Mouse (Mus musculus) MEL (cell line): ENCODE measurements at regions not wholly inside any gene's neighbourhood (a gene's known extent, or its start where the extent isn't known, plus 50 kb on each side); places are given as distances from the start of the nearest gene placed in this dataset.

Experiments
- DNase-seq: peaks from one replicate; pipeline ENCODE4 v3.0.0; 2011; ENCODE audit warnings: low read depth, low spot score
- H3K27ac ChIP-seq: 2 replicates; pipeline ENCODE4 v1.5.1; 2012; ENCODE audit warnings: low read depth, mild to moderate bottlenecking, control low read depth, low read length, moderate library complexity; ENCODE audit not compliant: control insufficient read depth
- H3K27me3 ChIP-seq, 2 experiments: fragments of 150-350 bp in 1 of 2; sonication (generic) in 1 of 2; 2 replicates each; pipeline ENCODE4 v1.6.1; 2012; ENCODE audit warnings: low read length in 2 of 2, mild to moderate bottlenecking in 2 of 2, improper control_type of control experiment in 1 of 2, moderate library complexity in 1 of 2; ENCODE audit not compliant: insufficient read depth in 2 of 2, control insufficient read depth in 1 of 2
- H3K36me3 ChIP-seq, 2 experiments: 2 replicates each; pipeline ENCODE4 v1.6.1; 2012 to 2014; ENCODE audit warnings: low read length in 2 of 2, improper control_type of control experiment in 1 of 2, inconsistent platforms in 1 of 2, mild to moderate bottlenecking in 1 of 2; ENCODE audit not compliant: insufficient read depth in 2 of 2, control insufficient read depth in 1 of 2
- H3K4me1 ChIP-seq, 2 experiments: fragments of 150-350 bp in 1 of 2; sonication (generic) in 1 of 2; 2 replicates each; pipeline ENCODE4 v1.6.1; 2012; ENCODE audit warnings: low read length in 2 of 2, improper control_type of control experiment in 1 of 2, mild to moderate bottlenecking in 1 of 2; ENCODE audit not compliant: insufficient read depth in 2 of 2, control insufficient read depth in 1 of 2
- H3K4me3 ChIP-seq, 2 experiments: fragments of 150-350 bp in 1 of 2; sonication (generic) in 1 of 2; 2 replicates each; pipeline ENCODE4 v1.5.1; 2012; ENCODE audit warnings: low read depth in 2 of 2, low read length in 2 of 2, mild to moderate bottlenecking in 2 of 2, moderate library complexity in 2 of 2, control low read depth in 1 of 2, improper control_type of control experiment in 1 of 2; ENCODE audit not compliant: control insufficient read depth in 1 of 2, insufficient read depth in 1 of 2
- H3K79me2 ChIP-seq: 2 replicates; pipeline ENCODE4 v1.6.1; 2012; ENCODE audit warnings: mild to moderate bottlenecking, low read length, moderate library complexity; ENCODE audit not compliant: control insufficient read depth, poor library complexity, insufficient read depth
- H3K9ac ChIP-seq: 2 replicates; pipeline ENCODE4 v1.6.1; 2012; ENCODE audit warnings: low read depth, mild to moderate bottlenecking, control low read depth, low read length, moderate library complexity; ENCODE audit not compliant: control insufficient read depth, poor library complexity, severe bottlenecking
- H3K9me3 ChIP-seq: fragments of 150-350 bp; sonication (generic); replicated peaks from 2 replicates; pipeline ENCODE4 v1.6.1; 2012; ENCODE audit warnings: mild to moderate bottlenecking, low read length, improper control_type of control experiment, moderate library complexity; ENCODE audit not compliant: insufficient read depth
- BHLHE40 ChIP-seq: IDR thresholded peaks from 2 replicates; pipeline ENCODE4 v1.6.1; 2012; ENCODE audit warnings: low read depth, mild to moderate bottlenecking, inconsistent platforms, low read length, improper control_type of control experiment, borderline replicate concordance
- CHD2 ChIP-seq: IDR thresholded peaks from 2 replicates; pipeline ENCODE4 v1.6.1; 2011; ENCODE audit warnings: low read length, improper control_type of control experiment
- ELF1 ChIP-seq: IDR thresholded peaks from 2 replicates; pipeline ENCODE4 v1.6.1; 2014; ENCODE audit warnings: low read depth, mild to moderate bottlenecking, inconsistent platforms, low read length, improper control_type of control experiment, moderate library complexity
- EP300 ChIP-seq, 2 experiments: IDR thresholded peaks; 2 replicates each; pipeline ENCODE4 v1.6.1; 2011; ENCODE audit warnings: improper control_type of control experiment in 2 of 2, low read length in 2 of 2, low read depth in 1 of 2, mild to moderate bottlenecking in 1 of 2
- GABPA ChIP-seq: IDR thresholded peaks from 2 replicates; pipeline ENCODE4 v1.6.1; 2012; ENCODE audit warnings: low read depth, mild to moderate bottlenecking, inconsistent platforms, low read length, improper control_type of control experiment, moderate library complexity
- GATA1 ChIP-seq: IDR thresholded peaks from 2 replicates; pipeline ENCODE4 v1.6.1; 2011; ENCODE audit warnings: low read depth, low read length, improper control_type of control experiment
- KAT2A ChIP-seq: conservative IDR thresholded peaks from 2 replicates; pipeline ENCODE4 v1.6.1; 2012; ENCODE audit warnings: low read depth, low read length, improper control_type of control experiment, inconsistent platforms
- MAFK ChIP-seq: IDR thresholded peaks from 2 replicates; pipeline ENCODE4 v1.6.1; 2011; ENCODE audit warnings: low read depth, mild to moderate bottlenecking, low read length, improper control_type of control experiment, borderline replicate concordance
- MAX ChIP-seq: IDR thresholded peaks from 2 replicates; pipeline ENCODE4 v1.6.1; 2011; ENCODE audit warnings: low read length, improper control_type of control experiment
- MAZ ChIP-seq: IDR thresholded peaks from 2 replicates; pipeline ENCODE4 v1.6.1; 2012; ENCODE audit warnings: low read depth, mild to moderate bottlenecking, inconsistent platforms, low read length, improper control_type of control experiment
- MEF2A ChIP-seq: IDR thresholded peaks from 2 replicates; pipeline ENCODE4 v1.6.1; 2014; ENCODE audit warnings: low read depth, mild to moderate bottlenecking, inconsistent platforms, low read length, improper control_type of control experiment; ENCODE audit not compliant: poor library complexity, insufficient replicate concordance, severe bottlenecking; ENCODE audit errors: extremely low read depth
- MXI1 ChIP-seq: IDR thresholded peaks from 2 replicates; pipeline ENCODE4 v1.6.1; 2011; ENCODE audit warnings: mild to moderate bottlenecking, low read depth, low read length, improper control_type of control experiment
- MYB ChIP-seq: IDR thresholded peaks from 2 replicates; pipeline ENCODE4 v1.6.1; 2011; ENCODE audit warnings: mild to moderate bottlenecking, low read depth, low read length, improper control_type of control experiment
- NRF1 ChIP-seq: IDR thresholded peaks from 2 replicates; pipeline ENCODE4 v1.6.1; 2014; ENCODE audit warnings: low read depth, mild to moderate bottlenecking, inconsistent platforms, low read length, improper control_type of control experiment, moderate library complexity; ENCODE audit not compliant: poor library complexity, insufficient read depth, severe bottlenecking
- POLR2A ChIP-seq, 2 experiments: IDR thresholded peaks; 2 replicates each; pipeline ENCODE4 v1.6.1; 2011 to 2012; ENCODE audit warnings: low read length in 2 of 2, mild to moderate bottlenecking in 2 of 2, control low read depth in 1 of 2, improper control_type of control experiment in 1 of 2, low read depth in 1 of 2, moderate library complexity in 1 of 2; ENCODE audit not compliant: control insufficient read depth in 1 of 2, insufficient read depth in 1 of 2, poor library complexity in 1 of 2
- POLR2AphosphoS2 ChIP-seq: IDR thresholded peaks from 2 replicates; pipeline ENCODE4 v1.6.1; 2011; ENCODE audit warnings: low read length, improper control_type of control experiment
- POLR2AphosphoS5 ChIP-seq: IDR thresholded peaks from 2 replicates; pipeline ENCODE4 v1.6.1; 2012; ENCODE audit warnings: low read depth, borderline replicate concordance, mild to moderate bottlenecking, inconsistent platforms, low read length, moderate library complexity, mixed read lengths
- RAD21 ChIP-seq: IDR thresholded peaks from 2 replicates; pipeline ENCODE4 v1.6.1; 2011; ENCODE audit warnings: mild to moderate bottlenecking, low read depth, low read length, improper control_type of control experiment
- SIN3A ChIP-seq: IDR thresholded peaks from 2 replicates; pipeline ENCODE4 v1.6.1; 2012; ENCODE audit warnings: low read length, improper control_type of control experiment, inconsistent platforms
- TAL1 ChIP-seq: IDR thresholded peaks from 2 replicates; pipeline ENCODE4 v1.6.1; 2012; ENCODE audit warnings: mild to moderate bottlenecking, inconsistent platforms, low read length, moderate library complexity, mixed read lengths
- TBP ChIP-seq: IDR thresholded peaks from 2 replicates; pipeline ENCODE4 v1.8.0; 2011; ENCODE audit warnings: low read depth, low read length, improper control_type of control experiment
- TCF12 ChIP-seq: IDR thresholded peaks from 2 replicates; pipeline ENCODE4 v1.6.1; 2014; ENCODE audit warnings: low read depth, mild to moderate bottlenecking, inconsistent platforms, low read length, improper control_type of control experiment, moderate library complexity
- UBTF ChIP-seq: IDR thresholded peaks from 2 replicates; pipeline ENCODE4 v1.6.1; 2012; ENCODE audit warnings: low read depth, mild to moderate bottlenecking, inconsistent platforms, low read length, improper control_type of control experiment, moderate library complexity, borderline replicate concordance; ENCODE audit not compliant: insufficient read depth
- USF1 ChIP-seq: IDR thresholded peaks from 2 replicates; pipeline ENCODE4 v1.6.1; 2014; ENCODE audit warnings: low read depth, mild to moderate bottlenecking, inconsistent platforms, low read length, improper control_type of control experiment, moderate library complexity
- USF2 ChIP-seq, 2 experiments: IDR thresholded peaks; 2 replicates each; pipeline ENCODE4 v1.6.1; 2011 to 2012; ENCODE audit warnings: improper control_type of control experiment in 2 of 2, low read length in 2 of 2, borderline replicate concordance in 1 of 2, inconsistent platforms in 1 of 2, low read depth in 1 of 2, mild to moderate bottlenecking in 1 of 2; ENCODE audit not compliant: insufficient read depth in 1 of 2
- ZKSCAN1 ChIP-seq: IDR thresholded peaks from 2 replicates; pipeline ENCODE4 v1.6.1; 2012; ENCODE audit warnings: low read depth, mild to moderate bottlenecking, inconsistent platforms, low read length, improper control_type of control experiment, moderate library complexity
- ZMIZ1 ChIP-seq: IDR thresholded peaks from 2 replicates; pipeline ENCODE4 v1.6.1; 2012; ENCODE audit warnings: low read depth, mild to moderate bottlenecking, inconsistent platforms, low read length, improper control_type of control experiment, moderate library complexity
- ZNF384 ChIP-seq: IDR thresholded peaks from 2 replicates; pipeline ENCODE4 v1.6.1; 2012; ENCODE audit warnings: low read depth, mild to moderate bottlenecking, inconsistent platforms, low read length, improper control_type of control experiment

DNA sequence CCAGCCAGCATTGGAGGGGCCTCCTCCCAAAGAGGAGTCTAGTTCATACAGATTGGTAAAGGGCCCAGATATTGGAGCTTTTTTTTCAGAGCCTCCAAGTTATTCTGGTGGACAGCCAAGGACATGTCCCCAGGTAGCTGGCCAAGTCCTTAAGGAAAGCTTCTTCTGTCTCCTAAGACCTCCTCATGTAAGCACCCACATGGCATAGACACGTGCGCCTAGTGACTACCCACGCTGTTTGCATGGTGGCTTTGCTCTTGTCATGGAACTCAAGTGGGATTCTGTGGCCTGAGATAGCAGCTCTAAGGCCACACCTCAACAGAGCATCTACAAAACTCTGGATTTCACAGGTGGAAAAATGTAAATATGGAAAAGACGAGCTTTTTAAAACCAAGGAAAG, 332.0 kb downstream of the Foxo1 start:
- TF ChIP-seq USF2 (IDR thresholded peaks at IDR 0.05; ENCODE audit: borderline replicate concordance in 1 of 2, insufficient read depth in 1 of 2, low read depth in 1 of 2, low read length in 2 of 2) (no peak), GATA1 (no peak), TCF12 (no peak), CHD2 (no peak), MAZ (no peak), RAD21 (no peak), MYB (no peak), MAFK (no peak), MAX (no peak), POLR2AphosphoS5 (no peak), KAT2A (no peak), SIN3A (no peak), POLR2AphosphoS2 (no peak), ZMIZ1 (no peak), MXI1 (no peak), EP300 (IDR thresholded peaks at IDR 0.05; ENCODE audit: low read depth in 1 of 2, low read length in 2 of 2) (no peak), TBP (no peak), UBTF (no peak)
- no peak overlapping the region for H3K4me3 ChIP-seq
- no peaks in the 10 kb centered on the region for H3K36me3 ChIP-seq
- no peaks in the 10 kb centered on the region for H3K4me1 ChIP-seq
- no peak for DNase-seq
- H3K9ac ChIP-seq = no peak overlapping the region
- no peaks in the 10 kb centered on the region for H3K9me3 ChIP-seq
- no peak overlapping the region for H3K27ac ChIP-seq
- H3K27me3 ChIP-seq = no peaks in the 10 kb centered on the region
- H3K79me2 ChIP-seq = no peaks in the 10 kb centered on the region

DNA sequence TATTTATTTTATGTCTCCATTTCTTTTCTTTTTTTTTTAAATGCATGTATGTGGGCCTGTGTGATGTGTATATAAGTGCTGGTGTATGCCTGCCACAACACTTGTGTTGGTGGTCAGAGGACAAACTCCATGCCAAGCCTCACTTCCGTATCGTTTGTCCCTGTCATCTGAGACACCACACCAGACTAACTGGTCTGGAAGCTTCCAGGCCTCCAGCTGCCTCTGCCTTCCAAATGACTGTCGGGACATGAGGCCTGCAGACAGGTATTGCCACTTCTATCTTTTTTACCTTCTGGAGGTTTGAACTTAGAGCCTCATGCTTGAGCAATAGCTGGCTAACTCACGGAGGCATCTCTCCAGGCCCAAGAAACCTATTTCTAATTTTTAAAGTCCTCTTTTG, 318.3 kb downstream of the Foxo1 start:
- H3K4me1 ChIP-seq = no peaks in the 10 kb centered on the region
- no peaks in the 10 kb centered on the region for H3K36me3 ChIP-seq
- no peak overlapping the region for H3K27ac ChIP-seq
- no peak overlapping the region for H3K9ac ChIP-seq
- TF ChIP-seq ZMIZ1 (no peak), TAL1 (no peak), TCF12 (no peak), GABPA (no peak), MEF2A (no peak), MXI1 (no peak), TBP (no peak), ELF1 (no peak), POLR2A (IDR thresholded peaks at IDR 0.05; ENCODE audit: control insufficient read depth in 1 of 2, insufficient read depth in 1 of 2, low read depth in 1 of 2, low read length in 2 of 2, poor library complexity in 1 of 2) (no peak), CHD2 (no peak), USF1 (no peak), SIN3A (no peak), POLR2AphosphoS2 (no peak), NRF1 (no peak), BHLHE40 (no peak), POLR2AphosphoS5 (no peak), MAZ (no peak), ZNF384 (no peak), ZKSCAN1 (no peak)
- no peaks in the 10 kb centered on the region for H3K79me2 ChIP-seq
- no peak overlapping the region for H3K4me3 ChIP-seq
- no peaks in the 10 kb centered on the region for H3K27me3 ChIP-seq
- DNase-seq = no peak
- H3K9me3 ChIP-seq = no peaks in the 10 kb centered on the region
